Mouse (Mus musculus) left cerebral cortex, postnatal 14 days (tissue): ENCODE results near the gene Npepps. TPM values are rescaled to one million over a fixed set of nuclear protein-coding genes. Genes with fewer than 3 reads are reported as not detected.
"Not testable (repeated sequence)": the region's sequence is repeated elsewhere in the genome, so short reads cannot be mapped to it uniquely, and the experiment has no call there.

Experiments
- DNase-seq, 2 experiments: peaks; one replicate each; pipeline ENCODE4 v3.0.0; 2021 to 2022; ENCODE audit warnings: low spot score in 2 of 2, mixed read lengths in 1 of 2
- intact Hi-C: fragments of 180-260 bp; cut with DNase I; formaldehyde crosslinking; loops from one replicate; pipeline ENCODE4 v1.15.1; 2025
- long read RNA-seq, 2 experiments: library from polyadenylated mRNA; stranded (forward); transcript quantifications; one replicate each; pipeline ENCODE4 v2.0.0; 2021
- total RNA-seq, 2 experiments: library from RNA; stranded (reverse); gene quantifications; 2 replicates each; pipeline ENCODE4 v1.2.3; 2021

The Npepps gene
- total RNA-seq = 100 to 1,000 TPM; 134 to 144 TPM
- long read RNA-seq, experiment 1, full-length matches to known transcripts = 42 of 67 reads
- long read RNA-seq, experiment 1, partial matches to known transcripts = 14 of 67 reads
- long read RNA-seq, experiment 1, other reads (novel, unspliced or antisense) = 11 of 67 reads
- long read RNA-seq, experiment 2, full-length matches to known transcripts = 27 of 49 reads
- long read RNA-seq, experiment 2, partial matches to known transcripts = 8 of 49 reads
- long read RNA-seq, experiment 2, other reads (novel, unspliced or antisense) = 14 of 49 reads

DNA sequence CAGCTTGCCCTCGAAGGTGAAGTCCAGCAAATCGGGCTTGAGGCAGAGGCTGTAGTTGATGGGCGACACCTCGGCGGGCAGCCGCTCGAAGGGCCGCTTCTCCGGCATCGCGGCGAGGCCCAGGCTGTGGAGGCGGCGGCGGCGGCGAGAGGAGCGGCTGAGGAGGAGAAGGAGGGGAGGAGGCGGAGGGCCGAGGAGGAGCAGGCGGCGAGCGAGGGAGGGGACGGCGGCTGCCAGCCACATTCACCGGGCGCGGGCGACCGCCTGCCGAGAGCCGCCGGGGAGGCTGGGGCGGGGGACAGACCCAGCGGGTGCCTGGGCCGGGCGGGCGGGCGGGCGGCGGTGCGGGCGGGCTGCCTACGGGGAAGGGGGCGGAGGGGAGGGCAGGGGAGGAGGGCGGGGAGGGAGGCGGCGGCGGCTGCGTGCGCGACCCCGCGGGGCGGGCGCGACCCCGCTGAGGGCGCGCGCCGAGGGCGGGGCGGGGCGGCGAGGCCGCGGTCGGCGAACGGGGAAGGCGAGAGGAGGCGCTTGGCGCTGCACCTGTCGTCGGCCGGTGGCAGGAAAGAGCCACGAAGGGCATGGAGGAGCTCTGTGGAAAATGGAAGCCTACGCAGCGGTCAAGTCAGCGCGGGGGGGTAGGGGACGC is at the start of gene Npepps:
Gene Npepps (minus strand): TSS at position 423 of the 646 bp plus-strand sequence.
- intact Hi-C loops = no loop called here
- DNase-seq = peak; percentile 49 to 70

GRCm38 (mm10) chr11:97328148-97328547 is 47.7 kb upstream of the Npepps start:
- DNase-seq = peak; percentile 53 to 75
- intact Hi-C loops = no loop called here

- intact Hi-C loops = no loop called here
- DNase-seq = no peak
Observed at GRCm38 (mm10) chr11:97325224-97325623, 44.8 kb upstream of the Npepps start.

DNA sequence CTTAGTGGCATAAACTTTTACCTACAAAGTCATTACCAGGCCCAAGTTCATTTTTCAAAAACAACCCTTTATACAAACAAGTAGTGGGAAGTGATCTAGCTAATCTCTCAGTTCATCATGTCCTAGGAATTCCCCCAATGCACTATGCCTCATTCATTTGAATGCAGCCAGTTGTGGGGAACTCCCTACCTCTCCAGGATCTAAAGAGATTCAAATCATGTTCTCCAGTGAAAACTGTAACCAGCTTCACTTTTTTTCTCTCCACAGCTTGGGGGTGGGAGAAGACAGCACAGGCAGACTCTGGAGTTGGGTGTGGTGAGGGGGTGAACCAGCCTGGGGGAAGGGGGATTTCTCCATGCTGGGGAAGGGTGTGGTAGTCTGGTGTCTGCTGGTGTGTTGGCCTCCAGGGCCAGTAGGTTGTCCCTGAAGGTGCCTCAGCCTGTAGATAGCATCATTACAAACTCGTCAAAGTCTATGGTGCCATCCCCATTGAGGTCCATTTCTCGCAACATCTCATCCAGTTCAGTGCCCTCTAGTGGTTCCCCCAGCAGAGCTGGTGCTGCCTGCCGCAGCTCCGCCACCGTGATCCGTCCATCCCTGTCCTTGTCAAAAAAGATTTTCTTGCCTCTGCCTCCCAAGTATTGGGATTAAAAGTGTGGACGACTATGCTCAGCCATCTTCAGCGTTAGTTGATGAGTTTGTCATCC is 41.6 kb upstream of the Npepps start:
- intact Hi-C loops, DNase-seq: not testable (repeated sequence)

- intact Hi-C loops = no loop called here
- no peak for DNase-seq
Observed at GRCm38 (mm10) chr11:97321197-97321596, 40.8 kb upstream of the Npepps start.

DNA sequence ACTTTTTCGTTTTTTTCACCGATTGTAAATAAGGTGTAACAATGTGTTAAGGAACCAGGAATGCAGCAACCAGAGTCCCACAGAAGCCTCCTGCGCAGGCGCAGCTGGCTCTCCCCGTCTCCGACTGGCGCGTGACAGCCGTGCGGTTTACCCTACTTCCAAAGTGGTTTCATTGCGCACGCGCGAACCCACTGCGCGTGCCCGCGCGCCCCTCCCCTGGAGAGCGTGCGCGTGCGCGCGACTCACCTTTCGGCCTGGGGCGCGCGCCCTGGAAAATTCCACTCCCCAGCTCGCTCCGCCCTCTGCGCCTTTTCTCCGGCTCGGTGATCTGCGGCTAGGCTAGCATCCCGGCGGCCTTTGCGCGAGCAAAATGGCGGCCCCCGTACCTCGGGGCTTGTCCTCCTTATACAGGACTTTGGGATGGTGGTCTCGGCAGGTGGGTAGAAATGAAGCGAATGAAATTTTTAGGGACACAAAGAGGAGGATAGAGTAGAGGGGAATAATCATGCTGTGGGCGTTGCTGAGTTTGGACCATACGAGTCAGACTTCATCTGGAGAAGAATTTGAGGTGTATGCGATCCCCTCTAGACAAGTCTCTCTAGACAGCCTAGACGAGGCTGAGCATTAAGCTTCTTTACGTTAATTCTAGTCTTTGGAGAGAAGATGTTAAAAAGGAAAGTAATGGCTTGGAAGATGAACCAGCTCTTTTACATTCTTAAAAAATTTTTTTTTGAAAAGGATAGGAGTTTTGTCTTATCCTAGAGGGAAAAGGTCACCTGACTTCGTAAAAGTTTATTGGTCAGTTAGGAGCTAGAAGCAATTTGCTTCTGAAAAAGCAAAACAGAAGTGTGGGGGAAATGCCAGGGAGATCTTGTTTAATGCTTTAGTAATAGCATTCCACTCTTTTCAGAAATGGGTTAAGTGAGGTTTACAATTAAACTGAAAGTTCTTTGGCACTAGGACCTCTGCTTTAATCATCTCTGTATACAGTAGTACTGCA is 35.4 kb upstream of the Npepps start, which contains the start of gene Mrpl45:
Gene Mrpl45 (plus strand): TSS at position 213 of the 1,000 bp plus-strand sequence.
- peak; percentile 98 to 99 for DNase-seq
- intact Hi-C loops = no loop called here

DNA sequence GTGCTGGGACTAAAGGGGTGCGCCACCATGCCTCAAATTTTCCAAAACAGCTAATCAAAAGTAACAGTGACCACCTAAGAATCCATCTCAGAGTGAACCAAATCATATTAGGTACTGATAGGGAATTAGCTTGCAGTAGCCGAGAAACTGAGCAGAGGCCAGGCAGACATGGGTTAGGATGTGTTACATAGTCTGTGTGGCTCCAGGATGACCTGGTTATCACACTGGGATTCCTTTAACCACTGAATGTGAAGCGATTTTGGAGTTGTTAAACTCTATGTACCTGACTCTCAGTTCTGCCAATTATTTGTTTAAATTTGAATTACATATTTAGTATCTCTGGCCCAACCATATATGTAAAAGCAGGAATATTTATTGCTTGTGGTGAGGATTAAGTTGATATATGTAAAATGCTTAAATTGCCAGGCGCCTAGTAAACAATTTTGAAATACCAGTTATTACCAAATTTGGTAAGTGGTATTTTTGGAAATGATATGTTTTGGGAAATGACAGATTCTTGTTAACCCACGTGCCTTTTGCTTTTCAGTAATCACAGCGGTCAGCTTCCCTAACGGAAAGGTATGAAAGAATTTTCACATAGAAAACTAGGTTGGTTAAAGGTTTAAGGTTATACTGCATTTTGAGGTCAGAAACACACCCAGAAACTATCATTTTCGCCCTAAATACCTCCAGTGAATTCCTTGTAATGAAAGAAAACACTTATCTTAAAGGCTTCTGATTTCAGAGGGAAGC is 34.5 kb upstream of the Npepps start:
- no peak for DNase-seq
- intact Hi-C loops = loop anchor here (5.0 kb wide), 1 partner anchor 128 kb away; the partner anchor contains the start of gene Kpnb1

DNA sequence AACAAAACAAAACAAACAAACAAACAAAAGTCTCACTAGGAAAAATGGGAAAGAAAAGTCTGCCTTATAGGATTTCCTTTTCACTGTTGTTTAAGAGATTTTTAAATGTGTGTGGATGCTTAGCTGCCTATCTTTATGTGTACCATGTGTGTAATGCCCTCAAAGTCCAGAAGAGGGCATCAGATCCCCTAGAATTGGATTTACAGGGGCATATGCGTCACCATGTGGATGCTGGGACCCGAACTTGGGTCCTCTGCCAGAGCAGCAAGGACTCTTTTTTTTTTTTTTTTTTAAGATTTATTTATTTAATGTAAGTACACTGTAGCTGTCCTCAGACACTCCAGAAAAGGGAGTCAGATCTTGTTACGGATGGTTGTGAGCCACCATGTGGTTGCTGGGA is 33.7 kb upstream of the Npepps start:
- intact Hi-C loops = loop anchor here (5.0 kb wide), 1 partner anchor 127 kb away; the partner anchor contains the start of gene Kpnb1
- DNase-seq = peak in 1 of 2 experiments; percentile 42

DNA sequence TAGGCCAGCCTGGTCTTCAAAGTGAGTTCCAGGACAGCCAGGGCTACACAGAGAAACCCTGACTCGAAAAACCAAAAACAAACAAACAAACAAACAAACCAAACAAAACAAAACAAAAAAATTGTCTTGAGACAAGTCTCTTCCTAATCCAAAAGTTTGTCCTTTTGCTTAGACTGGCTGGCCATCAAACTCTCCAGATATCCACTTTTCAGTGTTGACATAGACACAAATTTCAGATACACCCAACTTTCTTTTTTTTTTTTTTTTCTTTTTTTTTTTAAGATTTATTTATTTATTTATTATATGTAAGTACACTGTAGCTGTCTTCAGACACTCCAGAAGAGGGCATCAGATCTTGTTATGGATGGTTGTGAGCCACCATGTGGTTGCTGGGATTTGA is 32.4 kb upstream of the Npepps start:
- intact Hi-C loops = loop anchor here (5.0 kb wide), 1 partner anchor 126 kb away; the partner anchor contains the start of gene Kpnb1
- not testable (repeated sequence) for DNase-seq

GRCm38 (mm10) chr11:97310895-97311631 is 30.6 kb upstream of the Npepps start:
- intact Hi-C loops = loop anchor here (2.0 to 5.0 kb wide), 2 partner anchors 32 to 124 kb away; partner anchors contain the start of gene Kpnb1
- DNase-seq = no peak

DNA sequence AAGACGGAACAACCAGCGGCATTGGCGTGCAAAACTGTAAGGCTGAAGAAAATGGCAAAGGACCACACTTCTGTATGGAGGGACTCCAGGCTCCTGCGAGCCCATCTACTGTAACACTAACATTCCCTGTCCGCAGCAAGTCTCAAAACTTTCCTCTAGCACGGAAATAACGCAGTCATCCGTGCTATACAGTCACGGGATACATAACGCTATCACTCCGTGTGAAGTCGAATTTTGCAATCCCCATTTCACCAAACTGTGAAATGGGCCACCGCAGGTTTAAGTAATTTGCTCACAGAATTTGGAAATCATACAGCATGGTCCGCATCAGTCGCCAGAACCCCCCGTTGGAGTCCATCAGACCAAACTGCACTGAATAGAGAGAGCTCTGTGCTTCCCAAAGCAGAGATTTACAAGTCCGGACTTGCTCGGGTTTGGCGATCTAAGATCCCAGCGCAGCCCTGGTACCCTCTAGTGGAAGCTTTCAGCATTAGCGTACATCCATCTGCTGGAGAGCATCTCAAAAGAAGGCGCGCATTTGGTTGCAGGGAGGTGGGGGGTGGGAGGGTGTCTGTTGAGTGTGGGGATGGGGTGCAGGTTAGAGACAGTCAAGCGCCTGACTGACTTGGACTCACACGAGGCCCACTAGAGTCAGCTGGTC is 29.6 kb upstream of the Npepps start:
- intact Hi-C loops = loop anchor here (2.0 to 5.0 kb wide), 2 partner anchors 31 to 123 kb away; partner anchors contain the start of gene Kpnb1
- peak; percentile 78 to 81 for DNase-seq

DNA sequence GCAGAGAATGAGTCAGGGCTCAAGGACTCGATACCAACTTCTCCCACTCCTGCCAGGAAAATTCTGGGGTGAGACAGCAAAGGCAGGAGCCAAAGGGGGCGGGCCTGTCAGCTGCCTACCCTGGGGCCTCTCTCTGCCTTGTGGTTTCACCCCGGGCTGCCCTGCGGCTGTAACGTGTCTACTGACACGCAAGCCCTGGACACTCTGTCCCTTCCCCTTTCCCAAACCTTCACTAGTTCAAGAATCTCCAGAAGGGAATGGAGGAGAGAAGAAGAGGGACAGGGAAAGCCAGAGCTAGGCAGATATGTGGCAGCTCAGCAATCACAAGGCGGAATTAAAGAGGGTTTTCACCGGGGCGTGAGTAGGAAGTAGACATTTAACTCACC is 29.0 kb upstream of the Npepps start:
- intact Hi-C loops = no loop called here
- DNase-seq = peak; percentile 30 to 39

- intact Hi-C loops = no loop called here
- DNase-seq = no peak
Observed at GRCm38 (mm10) chr11:97308806-97309450, 28.5 kb upstream of the Npepps start.

GRCm38 (mm10) chr11:97307294-97308069 is 27.0 kb upstream of the Npepps start:
- no peak for DNase-seq

DNA sequence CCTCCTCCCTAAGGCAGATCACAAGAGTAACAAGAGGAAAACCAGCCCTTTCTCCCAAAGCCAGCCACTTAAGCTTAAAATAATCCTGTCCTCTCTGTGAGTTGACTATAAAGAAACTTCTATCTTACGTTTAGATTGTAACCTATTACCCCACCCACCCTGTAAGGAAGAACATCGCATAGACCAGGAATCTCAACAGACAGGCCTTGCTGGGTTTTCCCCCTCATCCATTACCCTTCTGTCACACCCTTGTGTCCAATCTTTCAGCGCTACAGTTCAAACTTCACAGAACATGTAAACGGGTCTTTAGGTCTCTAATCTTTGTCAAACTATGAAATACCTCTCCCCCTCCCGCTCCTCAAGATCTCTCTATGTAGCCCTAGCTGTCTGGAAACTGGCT is 24.2 kb upstream of the Npepps start:
- DNase-seq = no peak
- intact Hi-C loops = no loop called here

More at GRCm38 (mm10) chr11:97307294-97308069, 27.0 kb upstream of the Npepps start:
- intact Hi-C loops = no loop called here
